Mouse (Mus musculus): ENCODE measurements around the gene Adora2a.
"Not testable (repeated sequence)": the region's sequence is repeated elsewhere in the genome, so short reads cannot be mapped to it uniquely, and the experiment has no call there.

DNA sequence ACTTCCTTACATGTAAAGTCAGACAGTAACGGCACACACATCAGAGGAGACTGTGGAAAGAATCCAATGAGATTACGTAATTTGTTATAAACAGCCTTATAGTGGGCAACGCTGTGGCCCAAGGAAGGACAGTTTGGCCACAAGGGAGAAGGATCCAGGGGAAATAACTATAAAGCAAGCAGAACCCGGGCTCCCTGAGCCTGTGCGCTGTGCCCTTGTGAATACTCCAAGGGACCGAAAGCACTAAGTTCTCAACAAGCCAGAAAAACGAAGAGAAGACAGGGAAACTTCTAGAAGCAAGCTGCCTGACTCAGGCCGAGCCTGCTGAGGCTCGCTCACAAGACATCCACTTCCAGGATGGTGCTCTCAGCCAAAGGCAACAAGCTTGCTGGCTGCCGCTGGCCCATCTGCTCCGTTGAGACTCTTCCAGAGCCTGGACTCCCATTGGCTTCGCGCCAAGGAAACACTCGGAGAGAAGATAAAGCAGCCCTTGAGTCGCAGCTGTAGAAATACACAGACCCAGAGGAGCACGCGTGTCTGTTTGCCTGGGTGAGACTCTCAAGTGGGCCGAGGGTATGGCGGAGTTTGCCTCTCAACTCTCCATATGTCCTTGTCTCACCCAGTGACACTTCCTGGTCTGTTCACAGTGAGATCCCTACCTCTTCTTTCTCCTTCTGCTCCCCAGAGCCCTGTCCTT is 57.1 kb downstream of the Adora2a start:
- not testable (repeated sequence) for TF ChIP-seq CTCF (IDR thresholded peaks at IDR 0.05; ENCODE audit: borderline replicate concordance, extremely low read depth, insufficient read depth, insufficient read length); POLR2A (IDR thresholded peaks at IDR 0.05; ENCODE audit: borderline replicate concordance, extremely low read depth, insufficient read depth, insufficient read length, poor library complexity, severe bottlenecking)
